Mouse (Mus musculus) spleen, postnatal 14 days (tissue): ENCODE results near the gene Xcl1.

Source experiments
- DNase-seq, 2 experiments: peaks; one replicate each; pipeline ENCODE4 v3.0.0; 2021 to 2022; ENCODE audit warnings: low spot score in 2 of 2

Xcl1 gene

DNA sequence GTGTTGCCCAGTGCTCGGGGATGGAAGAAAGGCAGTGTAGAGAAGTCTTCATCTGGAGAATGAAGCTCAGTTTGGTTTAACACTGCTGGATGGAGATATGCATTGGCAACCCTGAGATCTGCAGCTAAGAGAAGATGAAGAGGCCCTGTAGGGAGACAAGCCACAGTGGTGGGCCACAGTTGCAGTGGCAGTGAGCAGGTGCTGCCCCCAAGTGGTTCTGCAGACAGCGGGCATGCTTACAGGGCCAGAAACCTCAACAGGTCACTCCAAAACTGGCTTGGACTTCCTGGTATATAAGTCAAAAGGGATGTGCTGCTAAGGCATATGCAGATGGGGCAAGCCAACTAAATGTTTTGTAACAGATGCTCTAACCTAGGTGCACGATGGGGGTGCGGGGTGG, 30.3 kb downstream of the Xcl1 start:
- peak; percentile 31 to 59 for DNase-seq

DNA sequence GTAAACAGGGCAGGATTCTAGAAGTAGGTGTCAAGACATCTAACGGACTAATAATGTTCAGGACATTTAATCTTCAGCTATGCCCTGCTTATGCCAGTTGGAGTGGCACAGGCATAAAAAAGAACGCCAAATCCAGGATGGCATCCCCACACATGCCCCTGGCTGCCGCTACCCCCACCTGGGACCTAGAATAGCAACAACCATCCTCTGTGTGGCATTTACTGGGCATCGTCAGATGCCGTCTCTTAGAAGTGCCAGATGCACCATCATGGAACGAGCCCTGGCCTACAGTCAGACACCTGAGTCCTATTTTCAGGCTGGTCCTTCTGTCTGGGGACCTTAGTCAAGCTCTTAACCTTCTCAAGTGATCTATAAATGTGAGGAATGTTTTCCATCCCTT, 34.6 kb downstream of the Xcl1 start:
- no peak for DNase-seq

DNA sequence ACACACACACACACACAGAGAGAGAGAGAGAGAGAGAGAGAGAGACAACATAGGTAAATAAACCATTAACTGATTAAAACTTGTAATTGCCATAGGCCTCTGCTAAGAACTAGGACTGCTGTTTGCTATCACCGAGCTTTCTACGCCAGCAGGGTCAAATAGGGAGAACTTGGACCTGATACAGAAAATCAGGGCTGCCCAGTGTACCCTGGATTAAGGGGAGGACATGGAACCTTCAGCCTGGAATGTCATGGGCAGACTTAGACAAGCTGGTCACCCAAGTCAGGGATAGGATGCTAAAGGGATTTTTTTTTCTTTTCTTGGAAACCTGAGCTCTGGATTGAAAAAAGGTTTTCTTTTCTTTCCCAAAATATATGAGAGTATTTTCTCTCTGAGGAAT, 35.1 kb downstream of the Xcl1 start:
- DNase-seq, result no peak

DNA sequence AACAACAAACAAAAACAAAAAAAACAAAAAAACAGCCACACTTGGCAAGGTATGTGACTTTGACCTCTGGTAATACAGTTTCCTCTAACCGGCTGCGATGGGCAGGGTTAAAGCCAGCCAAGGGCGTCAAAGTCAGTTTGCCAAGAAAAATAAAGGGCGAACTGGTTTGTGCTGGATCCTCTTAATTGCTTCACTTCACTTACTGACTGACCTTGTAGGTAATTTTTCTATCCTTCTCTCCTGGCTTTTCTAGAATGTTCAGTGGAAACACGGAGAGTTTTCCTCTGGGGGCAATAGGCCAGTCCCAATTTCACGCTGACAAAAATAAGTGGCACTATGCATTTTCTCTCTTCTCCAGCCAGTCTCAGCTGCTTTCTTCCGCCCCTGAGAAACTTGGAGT, 35.8 kb downstream of the Xcl1 start:
- no peak for DNase-seq

DNA sequence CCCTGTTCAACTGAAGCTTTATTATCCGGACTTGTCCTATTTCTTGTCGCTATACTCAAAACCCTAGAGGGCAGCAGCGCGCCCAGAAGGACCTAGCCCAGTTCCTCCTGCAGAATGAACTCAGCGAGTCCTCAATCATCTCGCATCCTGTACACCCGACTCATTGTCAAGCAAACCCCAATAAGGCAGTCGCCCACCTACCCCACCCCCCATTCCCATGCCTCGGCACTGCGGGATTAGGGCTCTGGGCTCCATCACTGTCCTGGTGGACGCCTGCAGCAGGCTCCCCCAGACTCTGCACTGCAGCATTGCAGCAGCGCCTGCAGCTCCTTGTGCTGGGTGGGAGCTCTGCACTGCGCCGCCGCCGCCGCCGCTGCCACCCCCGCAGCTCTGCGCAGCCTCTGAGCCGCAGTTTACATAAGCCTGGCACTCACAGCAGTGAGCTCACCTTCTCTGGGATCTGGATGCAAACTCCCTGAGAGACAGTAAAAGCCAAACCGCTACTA, 36.4 kb downstream of the Xcl1 start:
- DNase-seq, result peak; percentile 51 to 68

GRCm38 (mm10) chr1:164897163-164897817, 38.0 kb downstream of the Xcl1 start:
- DNase-seq, result no peak

DNA sequence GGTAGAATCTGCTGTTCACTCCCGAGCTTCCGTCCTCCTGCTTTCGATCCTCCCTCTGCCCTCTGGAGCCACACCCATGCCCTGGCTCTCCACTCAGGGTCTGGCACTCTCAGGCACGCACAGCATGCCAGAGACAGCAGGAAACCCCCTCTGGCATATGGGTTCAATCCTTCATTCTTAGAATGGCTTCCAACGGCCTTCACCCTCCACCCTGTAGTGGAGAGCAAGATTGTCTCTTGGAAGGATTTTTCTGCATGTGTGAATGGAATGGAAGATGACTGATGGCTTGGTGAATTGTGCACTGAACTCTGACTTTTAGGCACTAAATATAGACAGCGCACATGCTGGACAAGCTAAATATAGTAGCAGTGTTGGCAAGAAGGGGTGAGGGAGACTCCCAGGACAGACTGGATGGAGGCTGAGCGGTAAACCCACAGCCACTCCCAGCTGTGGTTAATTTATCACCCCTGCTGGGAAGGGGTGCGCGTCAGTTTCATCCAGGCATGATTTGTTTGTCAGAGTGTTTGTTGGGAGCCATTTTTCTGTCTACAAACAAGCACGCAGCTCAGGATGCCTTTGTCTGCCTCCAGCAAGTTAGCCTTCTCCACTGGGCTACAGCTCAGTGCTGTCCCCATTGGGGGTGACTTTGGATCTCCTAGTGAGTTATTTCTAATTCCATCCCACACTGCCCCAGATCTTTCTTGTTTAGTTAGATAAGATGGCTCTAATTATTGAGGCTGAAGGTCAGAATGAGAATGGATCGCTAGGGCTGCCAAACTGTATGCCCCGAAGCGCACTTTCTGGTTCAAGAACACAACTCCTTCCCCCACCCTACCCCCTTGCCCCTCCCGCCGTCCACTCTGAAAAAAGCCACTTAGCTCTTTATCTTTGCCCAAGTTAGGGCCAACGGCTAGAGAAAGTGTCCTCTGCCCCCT, 38.8 kb downstream of the Xcl1 start:
- no peak for DNase-seq

DNA sequence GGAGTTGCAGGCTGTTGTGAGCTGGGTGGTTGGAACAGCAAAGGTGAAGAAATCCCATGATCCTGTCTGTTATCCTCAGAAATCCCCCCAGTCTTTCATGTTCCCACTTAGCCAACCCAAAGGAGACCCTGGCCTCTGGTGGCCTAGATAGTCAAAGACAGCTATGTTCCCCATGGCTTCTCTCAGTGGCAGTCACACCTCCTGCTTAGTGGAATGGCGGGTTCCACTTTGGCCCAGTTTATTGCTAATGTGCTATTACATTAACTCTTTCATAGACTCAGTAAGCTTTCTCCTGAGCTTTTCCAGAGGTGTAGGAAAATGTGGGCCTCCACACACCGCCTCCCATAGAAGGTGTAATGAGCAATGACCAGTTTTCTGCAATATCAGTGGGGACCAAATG, 39.5 kb downstream of the Xcl1 start:
- DNase-seq, result no peak

- no peak for DNase-seq
Measured at GRCm38 (mm10) chr1:164890366-164890765, 45.0 kb downstream of the Xcl1 start.

DNA sequence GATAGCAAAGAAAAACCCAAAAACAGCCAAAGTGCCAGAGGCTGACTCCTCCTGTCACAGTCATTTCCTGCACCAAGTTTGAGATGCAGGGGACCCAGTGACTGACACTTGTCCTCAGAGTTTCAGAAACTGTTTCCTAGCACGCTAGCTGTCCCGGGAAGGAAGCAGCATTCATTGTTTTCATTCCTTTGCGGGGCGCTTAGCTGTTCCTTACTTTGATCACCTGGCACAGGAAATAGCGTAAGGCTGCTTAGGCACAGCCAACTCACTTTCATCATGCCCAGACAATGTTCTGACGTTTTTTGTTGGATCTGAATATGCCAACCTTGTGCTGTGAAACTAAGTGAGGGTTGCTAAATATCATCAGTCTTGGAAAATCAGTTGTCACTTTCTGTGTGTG, 46.8 kb downstream of the Xcl1 start:
- no peak for DNase-seq

- DNase-seq, result no peak
Measured at GRCm38 (mm10) chr1:164887775-164888174, 47.6 kb downstream of the Xcl1 start.

DNA sequence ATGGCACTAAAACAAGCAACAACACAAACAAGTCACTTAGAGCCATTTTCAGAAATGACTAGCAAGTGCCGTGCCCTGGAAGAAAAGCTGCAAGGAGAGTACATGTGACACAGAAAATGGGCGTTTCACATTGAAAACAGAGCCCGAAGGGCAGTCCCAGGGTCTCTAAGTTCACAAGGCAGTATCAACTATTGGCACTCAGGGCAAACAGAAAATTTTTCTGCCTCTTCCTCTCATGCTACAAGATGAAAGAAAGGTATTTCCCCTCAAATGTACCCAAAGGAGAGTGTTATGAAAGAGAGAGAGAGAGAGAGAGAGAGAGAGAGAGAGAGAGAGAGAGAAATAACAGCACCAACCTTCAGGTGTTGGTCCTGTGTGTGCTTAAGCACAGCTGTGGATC, 53.4 kb downstream of the Xcl1 start:
- DNase-seq, result no peak
